Mouse (Mus musculus) ES-Bruce4 (cell line): ENCODE measurements around the gene Apol8. TPM values are rescaled to one million over a fixed set of nuclear protein-coding genes. Genes with fewer than 3 reads are reported as not detected.
A peak's percentile ranks its signal among the peaks of the same experiment; 100 is the strongest.

ENCODE experiments used
- H3K27ac ChIP-seq: 2 replicates; pipeline ENCODE4 v1.5.1; 2012; ENCODE audit warnings: low read length, inconsistent platforms; ENCODE audit not compliant: insufficient read depth
- H3K27me3 ChIP-seq: 2 replicates; pipeline ENCODE4 v1.6.1; 2012; ENCODE audit warnings: mild to moderate bottlenecking, low read length, inconsistent platforms; ENCODE audit not compliant: control insufficient read depth, poor library complexity, insufficient read depth, severe bottlenecking
- H3K36me3 ChIP-seq: 2 replicates; pipeline ENCODE4 v1.6.1; 2012; ENCODE audit warnings: inconsistent platforms, mild to moderate bottlenecking, low read length, moderate library complexity; ENCODE audit not compliant: control insufficient read depth, poor library complexity, insufficient read depth, severe bottlenecking
- H3K4me1 ChIP-seq: one replicate; pipeline ENCODE4 v1.8.1; 2011; ENCODE audit warnings: low read length; ENCODE audit not compliant: control insufficient read depth, insufficient read depth
- H3K4me3 ChIP-seq: 2 replicates; pipeline ENCODE4 v1.5.1; 2011; ENCODE audit warnings: low read depth, mild to moderate bottlenecking, low read length
- H3K9ac ChIP-seq: 2 replicates; pipeline ENCODE4 v1.6.1; 2012; ENCODE audit warnings: low read depth, mild to moderate bottlenecking, inconsistent platforms; ENCODE audit not compliant: poor library complexity, severe bottlenecking
- H3K9me3 ChIP-seq: replicated peaks from 2 replicates; pipeline ENCODE4 v1.6.1; 2012; ENCODE audit warnings: mild to moderate bottlenecking, low read length, inconsistent platforms; ENCODE audit not compliant: control insufficient read depth, poor library complexity, insufficient read depth, severe bottlenecking
- CTCF ChIP-seq: IDR thresholded peaks from one replicate; pipeline ENCODE4 v1.8.1; 2011; ENCODE audit warnings: low read depth, low read length
- EP300 ChIP-seq: IDR thresholded peaks from 2 replicates; pipeline ENCODE4 v1.6.1; 2011; ENCODE audit warnings: low read depth, low read length; ENCODE audit not compliant: insufficient read depth
- POLR2A ChIP-seq: IDR thresholded peaks from one replicate; pipeline ENCODE4 v1.8.1; 2011; ENCODE audit warnings: low read length; ENCODE audit not compliant: insufficient read depth
- polyA plus RNA-seq: library from polyadenylated mRNA; stranded (reverse); fragments of >200 nt; gene quantifications from 2 replicates; pipeline ENCODE4 v1.2.4, GENCODE M21; 2011; ENCODE audit warnings: low read depth; ENCODE audit not compliant: missing spikeins, insufficient read depth, insufficient read length

Gene Apol8
- polyA plus RNA-seq, 1 experiment: 1.4 TPM

DNA sequence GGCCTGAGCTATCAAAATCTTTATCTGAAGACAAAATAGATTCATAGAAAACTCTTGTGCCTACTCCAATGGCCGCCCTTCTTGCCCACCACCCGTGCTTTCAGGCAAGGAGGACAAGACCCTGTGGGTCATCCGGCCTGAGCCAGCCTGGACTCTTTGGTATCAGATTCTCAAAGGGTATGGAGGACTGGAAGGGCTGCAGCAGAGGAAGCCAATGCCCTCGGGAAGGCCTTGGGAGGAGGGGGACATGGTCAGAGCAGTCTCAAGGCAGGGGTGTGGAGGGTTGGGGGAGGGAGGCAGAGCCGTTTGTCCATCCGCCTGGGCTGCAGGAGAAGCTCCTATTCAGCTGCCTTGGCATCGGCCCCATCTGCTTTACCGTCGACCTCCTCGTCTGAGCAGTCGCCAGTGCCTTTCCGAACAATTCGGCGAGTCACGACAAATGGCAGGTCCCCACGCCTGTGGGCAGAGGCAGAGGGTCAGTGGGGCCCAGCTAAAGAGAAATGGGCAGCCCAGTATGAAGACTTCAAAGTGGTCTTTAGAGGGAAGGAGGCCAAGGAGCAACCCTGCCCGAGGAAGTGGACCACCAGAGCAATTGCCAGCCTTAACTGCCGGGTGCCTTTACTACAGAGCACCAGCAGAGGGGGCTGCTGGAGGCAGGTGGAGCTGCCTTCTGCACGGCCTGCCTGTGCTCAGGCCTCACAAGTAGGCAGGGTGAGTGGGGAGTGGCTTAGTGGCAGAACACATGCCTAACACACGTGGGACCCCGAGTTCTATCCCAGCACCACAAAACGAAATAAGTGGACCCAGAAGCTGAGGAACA lies 5.0 kb upstream of the Apol8 start:
- Histone ChIP-seq H3K4me3 (no peak overlapping the region), H3K9ac (no peak overlapping the region), H3K4me1 (no peaks in the 10 kb centered on the region), H3K27me3 (no peaks in the 10 kb centered on the region), H3K27ac (no peak overlapping the region), H3K9me3 (no peaks in the 10 kb centered on the region), H3K36me3 (peaks cover 41% of the 10 kb centered on the region)
- TF ChIP-seq POLR2A (no peak), CTCF (peak; percentile 94)

DNA sequence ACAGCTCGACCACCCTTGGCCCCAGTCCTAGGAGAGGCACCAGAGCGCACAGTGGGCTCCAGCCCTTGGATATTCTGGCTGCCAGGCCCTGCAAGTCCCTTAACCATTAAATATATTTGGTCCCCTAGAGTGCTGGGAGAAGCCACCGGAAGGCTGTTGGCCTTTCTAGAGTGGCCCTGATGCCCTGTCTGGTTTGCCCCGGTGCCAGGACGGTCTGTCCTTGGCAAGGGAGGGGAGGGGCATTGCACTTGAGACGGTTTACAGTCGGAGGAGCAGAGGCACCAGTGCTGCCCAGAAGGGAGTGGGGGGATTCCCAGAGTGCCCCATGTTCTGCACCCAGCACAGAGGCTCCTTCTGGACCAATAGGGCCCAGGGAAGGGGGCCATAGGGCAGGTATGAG lies 4.3 kb upstream of the Apol8 start:
- Histone ChIP-seq H3K27ac (no peak overlapping the region), H3K4me1 (no peaks in the 10 kb centered on the region), H3K27me3 (no peaks in the 10 kb centered on the region), H3K9ac (no peak overlapping the region), H3K9me3 (no peaks in the 10 kb centered on the region), H3K4me3 (no peak overlapping the region), H3K36me3 (peaks cover 34% of the 10 kb centered on the region)
- TF ChIP-seq POLR2A: no peak
- TF ChIP-seq EP300: no peak
- TF ChIP-seq CTCF: no peak

DNA sequence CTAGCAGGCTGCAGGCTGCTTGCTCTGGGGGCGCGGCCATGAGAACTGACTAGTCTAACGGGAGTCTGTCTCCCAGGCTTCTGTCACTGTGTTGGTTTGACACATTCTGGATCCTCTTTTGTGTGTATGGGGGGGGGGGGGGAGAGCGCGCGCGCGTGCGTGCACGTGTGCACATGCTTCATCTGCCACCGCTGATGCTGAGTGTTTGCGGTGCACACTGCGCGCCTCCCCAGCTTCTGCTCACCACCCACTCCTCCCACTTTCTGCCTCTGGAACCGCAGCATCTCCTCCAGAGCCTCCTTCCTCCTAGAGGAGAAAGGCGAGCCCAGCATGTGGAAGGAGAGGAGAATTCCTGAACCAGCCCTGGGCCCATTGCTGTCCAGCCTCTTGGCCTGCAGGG lies 3.2 kb upstream of the Apol8 start:
- no peaks in the 10 kb centered on the region for H3K9me3 ChIP-seq
- H3K27ac ChIP-seq: no peak overlapping the region
- no peaks in the 10 kb centered on the region for H3K27me3 ChIP-seq
- no peak for TF ChIP-seq CTCF
- no peak for TF ChIP-seq POLR2A
- no peak for TF ChIP-seq EP300
- no peak overlapping the region for H3K9ac ChIP-seq
- no peak overlapping the region for H3K4me3 ChIP-seq
- peaks cover 25% of the 10 kb centered on the region for H3K36me3 ChIP-seq
- no peaks in the 10 kb centered on the region for H3K4me1 ChIP-seq

DNA sequence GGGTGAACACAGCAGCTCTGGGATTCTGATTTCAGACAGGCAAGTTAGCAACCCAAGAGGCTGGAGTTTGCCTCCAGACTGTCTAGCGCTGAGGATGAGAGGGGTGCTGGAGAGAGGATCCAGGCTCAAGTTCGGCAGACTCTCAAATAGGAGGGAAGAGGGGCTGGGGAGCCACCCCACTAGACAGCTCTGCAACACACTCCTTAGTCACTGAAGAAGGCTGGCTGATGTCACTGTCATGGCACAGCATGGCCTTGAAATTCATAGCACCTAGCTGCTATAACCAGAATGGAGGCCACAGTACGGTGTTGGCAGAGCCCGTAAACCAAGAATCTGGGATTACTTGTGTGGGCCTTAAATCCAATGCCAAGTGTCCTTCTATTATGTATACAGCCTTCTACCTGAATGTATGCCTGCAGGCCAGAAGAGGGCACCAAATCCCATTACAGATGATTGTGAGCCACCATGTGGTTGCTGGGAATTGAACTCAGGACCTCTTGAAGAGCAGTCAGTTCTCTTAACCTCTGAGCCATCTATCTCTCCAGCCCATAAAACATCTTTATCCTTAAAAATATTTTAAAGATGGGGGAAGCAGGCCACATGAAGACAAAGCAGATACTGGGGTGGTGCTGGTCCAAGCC lies 903 bp upstream of the Apol8 start:
- peaks cover 8% of the 10 kb centered on the region for H3K36me3 ChIP-seq
- no peaks in the 10 kb centered on the region for H3K27me3 ChIP-seq
- H3K4me1 ChIP-seq: no peaks in the 10 kb centered on the region
- H3K4me3 ChIP-seq: no peak overlapping the region
- H3K9me3 ChIP-seq: no peaks in the 10 kb centered on the region
- no peak overlapping the region for H3K9ac ChIP-seq
- no peak overlapping the region for H3K27ac ChIP-seq
- TF ChIP-seq POLR2A: no peak
- TF ChIP-seq EP300: no peak
- no peak for TF ChIP-seq CTCF

DNA sequence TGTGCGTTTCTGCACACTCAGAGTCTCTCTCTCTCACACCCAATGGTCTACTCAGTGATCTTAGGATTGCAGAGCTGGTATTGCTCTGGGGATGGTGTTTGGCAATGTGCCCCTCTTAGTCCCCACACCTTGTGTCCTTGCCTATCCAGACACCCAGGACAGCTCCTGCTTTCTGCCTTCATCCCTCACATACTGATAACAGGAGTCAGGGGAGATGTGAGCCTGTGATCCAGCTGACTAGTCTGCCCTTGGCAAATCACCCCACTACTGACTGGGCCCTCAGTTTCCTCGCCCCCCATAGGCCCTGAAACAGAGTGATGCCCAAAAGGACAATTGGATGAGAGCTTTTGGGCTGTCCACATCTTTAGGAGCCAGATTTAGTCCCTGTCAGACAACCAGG lies 722 bp downstream of the Apol8 start:
- H3K4me1 ChIP-seq: no peaks in the 10 kb centered on the region
- H3K27ac ChIP-seq: no peak overlapping the region
- TF ChIP-seq POLR2A: no peak
- TF ChIP-seq CTCF: no peak
- no peak for TF ChIP-seq EP300
- H3K9ac ChIP-seq: no peak overlapping the region
- no peaks in the 10 kb centered on the region for H3K27me3 ChIP-seq
- no peak overlapping the region for H3K4me3 ChIP-seq
- no peaks in the 10 kb centered on the region for H3K9me3 ChIP-seq
- H3K36me3 ChIP-seq: peaks cover 2% of the 10 kb centered on the region; the same call in 1 of the 2 replicates

DNA sequence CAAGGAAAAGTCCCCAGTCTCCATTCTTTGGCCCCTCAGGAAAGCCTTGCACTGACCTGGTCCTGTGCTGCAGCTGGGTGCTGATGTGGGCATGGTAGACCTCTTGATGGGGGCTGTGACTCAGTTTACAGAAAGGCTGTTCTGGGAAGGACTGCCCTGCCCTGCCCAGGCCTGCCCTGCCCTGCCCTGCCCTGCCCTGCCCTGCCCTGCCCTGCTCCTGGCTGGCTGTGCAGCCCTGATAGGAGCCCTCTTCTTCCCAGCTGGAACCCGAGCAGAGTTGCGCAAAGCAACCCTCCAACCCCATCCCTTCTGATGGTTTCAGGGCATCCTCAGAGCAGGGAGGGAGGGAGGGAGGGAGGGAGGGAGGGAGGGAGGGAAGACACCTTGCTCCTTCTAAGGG lies 1.7 kb downstream of the Apol8 start:
- Histone ChIP-seq H3K9me3 (no peaks in the 10 kb centered on the region), H3K4me1 (no peaks in the 10 kb centered on the region)

More for the DNA sequence above, 1.7 kb downstream of the Apol8 start:
- Histone ChIP-seq H3K27ac (no peak overlapping the region), H3K4me3 (no peak overlapping the region), H3K9ac (no peak overlapping the region), H3K36me3 (no peaks in the 10 kb centered on the region), H3K27me3 (no peaks in the 10 kb centered on the region)
- TF ChIP-seq CTCF: no peak
- TF ChIP-seq POLR2A: no peak
- no peak for TF ChIP-seq EP300
